Mouse (Mus musculus): ENCODE data around the gene Enpp5.
A peak's percentile ranks its signal among the peaks of the same experiment; 100 is the strongest.

Enpp5 gene

GRCm38 (mm10) chr17:44091512-44091911 lies 12.9 kb downstream of the Enpp5 start:
- DNase-seq (ENCODE audit: low read depth, low spot score), result no peak

- DNase-seq (ENCODE audit: low read depth, low spot score), result no peak
Observed at GRCm38 (mm10) chr17:44100486-44100885, 21.9 kb downstream of the Enpp5 start.

GRCm38 (mm10) chr17:44100906-44101305 lies 22.3 kb downstream of the Enpp5 start:
- no peak for DNase-seq (ENCODE audit: low read depth, low spot score)

GRCm38 (mm10) chr17:44101961-44102360 lies 23.3 kb downstream of the Enpp5 start:
- no peak for DNase-seq (ENCODE audit: low read depth, low spot score)

- DNase-seq (ENCODE audit: low read depth, low spot score), result peak; percentile 91
Observed at GRCm38 (mm10) chr17:44105287-44106138, 26.9 kb downstream of the Enpp5 start, which contains the start of gene Enpp4. Enpp4 (minus strand) TSS chr17:44105809.

GRCm38 (mm10) chr17:44108331-44108730 lies 29.7 kb downstream of the Enpp5 start:
- no peak for DNase-seq (ENCODE audit: low read depth, low spot score)

- no peak for DNase-seq (ENCODE audit: low read depth, low spot score)
Observed at GRCm38 (mm10) chr17:44116584-44116983, 38.0 kb downstream of the Enpp5 start.

GRCm38 (mm10) chr17:44117721-44118120 lies 39.1 kb downstream of the Enpp5 start:
- no peak for DNase-seq (ENCODE audit: low read depth, low spot score)

- DNase-seq (ENCODE audit: low read depth, low spot score), result no peak
Observed at GRCm38 (mm10) chr17:44118231-44118630, 39.6 kb downstream of the Enpp5 start.

GRCm38 (mm10) chr17:44121366-44122100 lies 42.9 kb downstream of the Enpp5 start:
- DNase-seq (ENCODE audit: low read depth, low spot score), result no peak

GRCm38 (mm10) chr17:44129092-44129750 lies 50.6 kb downstream of the Enpp5 start:
- DNase-seq (ENCODE audit: low read depth, low spot score), result no peak

- peak; percentile 50 for DNase-seq (ENCODE audit: low read depth, low spot score)
Observed at GRCm38 (mm10) chr17:44130429-44130828, 51.8 kb downstream of the Enpp5 start.

- no peak for DNase-seq (ENCODE audit: low read depth, low spot score)
Observed at GRCm38 (mm10) chr17:44134106-44134505, 55.5 kb downstream of the Enpp5 start.

- DNase-seq (ENCODE audit: low read depth, low spot score), result no peak
Observed at GRCm38 (mm10) chr17:44134545-44134944, 55.9 kb downstream of the Enpp5 start.

GRCm38 (mm10) chr17:44136018-44136417 lies 57.4 kb downstream of the Enpp5 start:
- no peak for DNase-seq (ENCODE audit: low read depth, low spot score)

Measured in skeletal muscle tissue, adult 2 months (tissue).